Mouse (Mus musculus) brain, embryonic 18.5 days (tissue): ENCODE data around the gene Psg16.

ENCODE experiments used
- DNase-seq: peaks from one replicate; pipeline ENCODE4 v3.0.0-alpha.2; 2012; ENCODE audit warnings: low read depth, low spot score

Psg16 gene

GRCm38 (mm10) chr7:17073904-17074615 lies at the start of gene Psg16:
Gene Psg16, plus strand, starts transcription at chr7:17074040.
- DNase-seq = no peak

DNA sequence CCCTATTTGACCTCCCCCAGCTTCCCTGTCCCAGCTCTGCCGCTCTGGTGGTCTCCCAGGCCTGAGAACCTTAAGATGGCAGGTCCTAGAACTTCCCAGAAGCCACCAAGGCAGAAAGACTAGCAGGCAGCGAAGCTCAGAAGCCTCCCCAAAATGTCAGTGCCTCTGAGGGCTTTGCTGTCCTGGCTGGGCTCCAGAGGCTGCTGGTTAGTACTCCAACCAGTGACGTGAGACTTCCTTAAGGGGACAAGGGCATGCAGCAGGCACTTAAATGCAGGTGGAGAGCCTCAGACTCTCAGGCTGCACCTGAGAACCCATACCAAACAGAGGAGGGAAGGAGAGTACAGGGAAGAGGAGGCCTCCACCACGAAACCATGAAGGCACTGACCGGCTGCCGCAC lies 49.7 kb upstream of the Psg16 start:
- DNase-seq = no peak

DNA sequence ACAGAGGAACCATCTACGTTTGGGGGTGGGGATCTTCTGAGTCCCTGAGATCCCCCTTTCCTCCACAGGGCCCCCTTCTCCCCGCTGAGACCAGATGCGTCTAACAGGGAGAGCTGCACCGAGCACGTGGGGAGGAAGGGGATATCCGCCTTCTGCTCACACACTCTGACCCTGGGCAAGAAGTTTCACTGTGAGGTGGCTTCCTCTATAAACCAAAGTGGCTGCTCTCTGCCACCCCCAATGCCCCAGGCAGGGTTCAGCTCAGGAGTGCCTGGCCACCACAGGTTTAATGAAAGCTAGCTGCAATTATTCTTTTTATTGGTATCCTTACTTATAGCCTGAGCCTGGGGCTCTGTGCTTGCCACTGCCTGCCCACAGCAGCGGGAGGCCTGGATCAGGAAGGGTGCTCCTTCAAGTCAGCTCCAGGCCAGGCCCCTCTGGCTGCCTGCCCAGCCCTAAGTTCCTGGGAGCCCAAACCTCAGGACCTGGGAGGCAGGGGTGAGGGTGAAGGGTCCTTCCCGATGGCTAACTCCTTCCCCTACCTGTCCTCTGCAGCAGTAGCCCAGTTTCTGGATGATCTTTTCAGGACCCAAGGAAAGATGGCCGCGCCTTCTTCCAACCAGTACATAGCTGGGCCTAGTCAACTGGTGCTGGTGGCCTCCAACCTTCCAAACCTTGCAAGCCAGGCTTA lies 48.9 kb upstream of the Psg16 start:
- DNase-seq = no peak

DNA sequence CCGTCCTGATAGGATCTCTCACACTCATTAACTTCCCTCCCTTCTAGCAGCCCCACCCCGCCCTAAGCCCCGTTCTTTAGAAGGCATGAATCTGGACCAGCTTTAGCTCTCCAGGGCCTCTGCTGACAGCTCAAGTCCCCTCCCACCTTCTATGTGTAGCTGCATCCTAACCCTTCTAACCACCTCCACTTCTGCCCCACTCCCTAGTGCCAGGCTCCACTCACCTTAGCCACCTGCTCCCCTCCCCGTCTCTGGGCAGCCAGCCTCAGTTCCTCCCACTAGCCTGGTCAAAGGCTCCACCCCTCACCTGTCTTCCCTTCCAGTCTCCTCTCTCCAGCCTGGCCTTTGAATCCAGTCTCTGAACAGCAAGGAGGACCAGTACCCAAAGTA lies 48.3 kb upstream of the Psg16 start:
- no peak for DNase-seq

GRCm38 (mm10) chr7:17025896-17026622 lies 47.8 kb upstream of the Psg16 start:
- no peak for DNase-seq

DNA sequence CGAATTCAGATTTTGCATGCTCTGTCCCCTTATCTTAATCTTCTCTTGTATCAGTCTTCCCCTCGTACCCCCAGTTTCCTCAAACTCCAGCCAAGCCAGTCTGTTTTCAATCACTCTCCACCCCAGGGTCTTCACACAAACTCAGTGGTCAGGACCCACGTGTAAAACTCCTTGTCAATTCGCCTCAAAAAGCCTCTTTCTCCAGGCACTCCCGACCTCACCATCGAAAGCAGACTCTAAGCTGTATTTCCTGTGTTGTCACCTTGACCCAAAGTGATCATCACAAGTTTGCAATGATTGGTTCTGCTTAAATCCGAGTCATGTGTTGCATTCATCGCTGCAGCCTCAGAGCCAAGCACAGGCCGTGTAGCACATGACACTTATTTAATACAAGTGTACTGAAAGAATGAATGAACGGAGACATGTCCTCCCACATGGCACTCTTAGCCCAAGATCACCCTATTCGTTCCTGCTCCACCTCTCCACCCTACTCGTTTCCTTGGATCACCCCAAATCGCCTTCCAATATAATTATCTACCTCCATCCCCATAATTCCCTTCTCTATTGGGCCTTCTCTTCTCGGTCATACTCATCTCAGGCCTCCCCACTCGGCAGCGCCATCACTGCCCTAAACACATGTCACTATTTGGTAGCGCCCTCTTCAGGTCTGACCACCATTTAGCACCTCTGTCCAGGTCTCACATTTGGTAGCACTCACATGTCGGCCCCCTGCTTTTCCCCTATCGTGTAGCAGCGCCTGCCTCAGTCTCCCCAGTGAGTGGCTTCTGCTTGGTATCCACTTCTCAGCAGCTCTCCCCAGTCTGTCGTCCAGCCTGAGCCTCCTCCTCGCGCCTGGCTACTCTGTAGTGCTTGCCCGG lies 46.9 kb upstream of the Psg16 start:
- DNase-seq = no peak

DNA sequence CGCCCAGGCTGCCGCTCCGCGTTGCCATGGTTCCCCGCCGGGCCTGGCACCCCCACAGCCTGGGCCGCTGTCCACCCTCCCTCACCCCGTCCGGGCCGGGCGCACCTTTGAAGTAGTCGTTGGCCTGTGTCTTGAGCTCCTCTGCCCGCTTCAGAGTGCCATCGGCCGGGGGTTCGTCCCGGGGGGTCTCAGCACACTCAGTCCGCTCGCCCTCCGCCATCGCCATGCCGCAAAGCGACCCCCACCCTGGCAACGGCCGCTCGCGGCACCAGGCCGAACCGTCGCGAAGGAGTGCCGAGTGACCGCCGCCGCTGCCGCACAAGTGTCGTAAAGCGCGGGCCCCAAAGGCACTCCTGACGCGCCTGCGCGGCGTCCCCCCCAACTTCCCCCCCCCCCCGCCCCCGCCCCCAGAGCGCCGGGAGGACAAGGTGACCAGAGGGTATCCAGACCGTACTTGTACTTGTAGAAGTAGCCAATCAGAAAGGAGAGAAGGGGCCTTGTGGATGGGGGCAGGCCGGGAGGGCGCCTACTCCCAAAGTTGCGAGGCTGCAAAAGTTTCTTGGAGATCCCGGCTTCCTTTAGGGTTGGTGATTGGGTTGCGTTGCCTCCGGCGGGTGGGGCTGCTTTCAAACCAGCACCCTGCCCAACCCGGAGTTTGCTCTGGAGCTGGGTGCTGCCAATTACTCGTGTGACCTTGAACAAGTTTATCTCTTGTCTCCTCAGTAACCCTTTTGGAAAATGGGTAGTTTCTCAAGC lies 46.1 kb upstream of the Psg16 start, which contains the start of gene Ppp5c:
TSS of gene Ppp5c (minus strand) at position 337 of the 756 bp plus-strand sequence.
- peak; percentile 70 for DNase-seq

GRCm38 (mm10) chr7:17028923-17029322 lies 44.9 kb upstream of the Psg16 start:
- no peak for DNase-seq

DNA sequence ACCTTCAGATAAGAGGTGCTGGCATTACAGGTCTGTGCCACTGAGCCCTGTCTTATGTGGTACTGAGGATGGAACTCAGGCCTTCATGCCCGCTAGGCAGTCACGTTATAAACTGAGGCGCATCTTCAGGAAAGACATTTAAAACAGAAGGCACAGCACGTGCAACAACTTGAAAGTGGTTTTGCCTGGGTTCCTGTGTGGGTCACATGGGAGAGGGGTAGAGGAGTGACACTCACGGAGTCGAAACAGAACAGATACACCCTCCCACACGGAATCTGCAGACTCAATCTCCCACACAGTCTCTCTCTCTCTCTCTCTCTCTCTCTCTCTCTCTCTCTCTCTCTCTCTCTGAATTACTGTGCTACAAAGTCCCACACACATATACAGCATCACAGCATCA lies 43.6 kb upstream of the Psg16 start:
- DNase-seq = no peak

GRCm38 (mm10) chr7:17038018-17038695 lies 35.7 kb upstream of the Psg16 start:
- no peak for DNase-seq

DNA sequence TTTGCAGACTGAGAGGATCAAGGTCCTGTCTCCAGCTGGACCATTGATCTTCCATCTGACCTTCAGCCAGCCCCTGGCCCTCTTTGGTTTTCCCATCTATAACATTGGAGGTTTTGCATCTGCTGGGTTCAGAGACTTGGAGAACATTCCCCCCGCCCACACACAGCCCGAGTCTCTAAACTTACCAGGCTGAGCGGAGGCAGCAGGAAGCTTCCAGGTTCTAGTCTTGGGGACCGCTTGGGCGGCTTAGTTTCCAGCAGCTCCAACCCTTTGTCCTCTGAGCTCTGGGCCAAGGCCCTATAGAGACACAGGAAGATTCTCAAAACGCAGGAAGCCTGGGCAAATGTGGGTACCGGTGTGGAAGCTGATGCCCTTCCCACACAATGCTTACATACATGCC lies 34.5 kb upstream of the Psg16 start:
- no peak for DNase-seq

GRCm38 (mm10) chr7:17045743-17046142 lies 28.1 kb upstream of the Psg16 start:
- no peak for DNase-seq

DNA sequence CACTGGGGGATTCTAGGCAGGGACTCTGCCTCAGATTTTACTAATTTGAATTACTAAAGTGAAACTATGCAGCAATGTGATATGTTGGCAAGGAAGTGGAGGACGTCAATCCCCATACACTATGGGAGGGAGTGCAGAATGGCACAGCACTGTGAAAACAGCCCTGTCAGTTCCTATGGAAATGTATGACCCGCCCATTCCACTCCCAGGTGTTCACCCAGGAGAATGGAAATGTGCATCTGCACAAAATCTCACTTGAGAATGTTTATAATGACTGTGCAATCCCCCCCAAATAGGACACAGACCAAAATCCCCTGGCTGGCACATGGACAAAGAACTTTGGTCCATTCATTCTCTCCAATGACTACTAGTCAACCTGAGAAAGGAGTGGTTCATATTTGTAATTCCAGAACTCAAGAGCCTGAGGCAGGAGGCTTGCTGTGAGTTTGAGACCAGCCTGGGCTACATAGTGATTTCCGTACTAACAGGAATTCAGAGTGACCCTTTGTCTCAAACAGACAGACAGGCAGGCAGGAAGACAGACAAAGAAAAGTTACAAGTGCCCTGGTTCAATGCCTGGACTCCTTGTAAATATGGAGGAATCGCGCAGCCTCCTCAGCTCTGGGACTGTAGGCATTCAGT lies 26.7 kb upstream of the Psg16 start:
- DNase-seq = no peak

GRCm38 (mm10) chr7:17048431-17049190 lies 25.2 kb upstream of the Psg16 start:
- no peak for DNase-seq

DNA sequence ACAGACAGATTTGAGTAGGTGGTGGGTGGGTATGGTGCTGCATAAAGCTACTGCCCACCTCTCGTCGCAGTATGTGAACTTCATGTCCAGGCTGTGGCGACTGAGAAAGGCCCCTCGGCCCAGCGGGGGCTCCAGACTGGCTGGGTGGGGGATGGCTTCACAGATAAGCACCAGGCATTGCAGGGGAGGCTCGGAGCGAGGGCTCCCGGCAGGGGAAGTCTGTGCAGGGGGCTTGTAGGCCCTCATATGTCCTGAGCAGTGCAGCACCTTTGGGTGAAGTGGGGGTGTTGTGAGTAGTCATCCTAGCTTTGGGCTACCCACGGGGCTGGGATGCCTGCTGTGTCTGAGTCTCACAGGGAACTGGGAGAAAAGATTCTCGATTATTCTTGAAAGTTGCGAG lies 23.3 kb upstream of the Psg16 start:
- no peak for DNase-seq

GRCm38 (mm10) chr7:17050933-17051594 lies 22.8 kb upstream of the Psg16 start:
- no peak for DNase-seq

DNA sequence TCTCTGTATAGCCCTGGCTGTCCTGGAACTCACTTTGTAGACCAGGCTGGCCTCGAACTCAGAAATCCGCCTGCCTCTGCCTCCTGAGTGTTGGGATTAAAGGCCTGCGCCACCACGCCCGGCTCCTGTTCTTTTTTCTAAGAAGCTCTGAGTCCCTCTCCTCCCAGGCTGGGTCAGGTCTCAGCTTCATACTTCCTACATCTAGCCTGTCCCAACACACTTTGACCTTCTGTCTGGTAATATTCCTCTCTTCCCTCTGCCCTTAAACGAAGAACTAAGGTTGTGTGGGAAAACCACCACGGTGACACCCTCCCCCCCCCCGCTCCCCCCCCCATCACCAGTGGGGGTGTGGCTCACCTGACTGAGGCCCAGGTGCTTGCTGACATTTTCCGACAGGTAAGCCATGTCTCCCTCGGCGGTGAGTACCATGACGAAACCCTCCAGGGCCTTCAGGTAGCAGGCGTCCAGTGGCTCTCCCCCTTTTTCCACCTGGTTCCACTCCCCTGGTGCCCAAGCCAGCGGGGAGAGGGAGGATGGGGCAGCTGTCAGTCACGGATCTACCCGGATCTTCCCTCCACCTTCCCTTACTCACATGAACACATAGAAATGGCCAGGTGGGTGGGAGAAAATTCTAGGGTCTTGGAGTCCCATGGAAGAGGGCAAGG lies 19.4 kb upstream of the Psg16 start:
- DNase-seq = no peak
